Mouse (Mus musculus) ES-E14 (cell line): ENCODE results near the gene Amotl1. TPM values are rescaled to one million over a fixed set of nuclear protein-coding genes. Genes with fewer than 3 reads are reported as not detected.
A peak's percentile ranks its signal among the peaks of the same experiment; 100 is the strongest.

Experiments
- DNase-seq: peaks from one replicate; pipeline ENCODE4 v3.0.0-alpha.2; 2013; ENCODE audit warnings: low read depth, low spot score
- H3K27ac ChIP-seq: 2 replicates; pipeline ENCODE4 v1.5.1; 2012; ENCODE audit warnings: low read depth, mild to moderate bottlenecking, low read length, moderate library complexity, mixed read lengths; ENCODE audit not compliant: poor library complexity, insufficient read depth, severe bottlenecking
- H3K36me3 ChIP-seq: 2 replicates; pipeline ENCODE4 v1.6.1; 2012; ENCODE audit warnings: mild to moderate bottlenecking, low read length, moderate library complexity, mixed read lengths; ENCODE audit not compliant: control insufficient read depth, poor library complexity, insufficient read depth, severe bottlenecking
- H3K4me1 ChIP-seq, 2 experiments: fragments of 150-350 bp in 1 of 2; sonication (generic) in 1 of 2; 2 replicates each; pipeline ENCODE4 v1.6.1; 2012; ENCODE audit warnings: low read length in 2 of 2, mild to moderate bottlenecking in 1 of 2, mixed read lengths in 1 of 2; ENCODE audit not compliant: control insufficient read depth in 2 of 2, insufficient read depth in 2 of 2, poor library complexity in 1 of 2
- H3K4me3 ChIP-seq, 2 experiments: fragments of 150-350 bp in 1 of 2; sonication (generic) in 1 of 2; 2 replicates each; pipeline ENCODE4 v1.5.1; 2012; ENCODE audit warnings: low read length in 2 of 2, low read depth in 1 of 2, mild to moderate bottlenecking in 1 of 2, mixed read lengths in 1 of 2; ENCODE audit not compliant: insufficient read depth in 1 of 2, poor library complexity in 1 of 2, severe bottlenecking in 1 of 2
- H3K9ac ChIP-seq: 2 replicates; pipeline ENCODE4 v1.6.1; 2012; ENCODE audit warnings: low read depth, mild to moderate bottlenecking, low read length, mixed read lengths; ENCODE audit not compliant: poor library complexity, insufficient read depth, severe bottlenecking
- H3K9me3 ChIP-seq: fragments of 150-350 bp; sonication (generic); 2 replicates; pipeline ENCODE4 v1.6.1; 2012; ENCODE audit warnings: low read depth, mild to moderate bottlenecking, low read length; ENCODE audit not compliant: control insufficient read depth, insufficient read depth
- CHD2 ChIP-seq: IDR thresholded peaks from 2 replicates; pipeline ENCODE4 v1.6.1; 2014; ENCODE audit warnings: mild to moderate bottlenecking, low read depth, low read length, inconsistent platforms
- HCFC1 ChIP-seq: IDR thresholded peaks from 2 replicates; pipeline ENCODE4 v1.6.1; 2012; ENCODE audit warnings: low read length, inconsistent platforms, borderline replicate concordance; ENCODE audit not compliant: insufficient read depth
- MAFK ChIP-seq: IDR thresholded peaks from 2 replicates; pipeline ENCODE4 v1.6.1; 2014; ENCODE audit warnings: mild to moderate bottlenecking, low read depth, low read length, inconsistent platforms; ENCODE audit not compliant: insufficient read depth
- ZC3H11A ChIP-seq: IDR thresholded peaks from 2 replicates; pipeline ENCODE4 v1.6.1; 2012; ENCODE audit warnings: low read depth, mild to moderate bottlenecking, inconsistent platforms, low read length, borderline replicate concordance
- ZNF384 ChIP-seq: IDR thresholded peaks from 2 replicates; pipeline ENCODE4 v1.6.1; 2012; ENCODE audit warnings: low read depth, low read length, inconsistent platforms
- in situ Hi-C, 2 experiments: fragments of 600-800 bp; cut with MboI; formaldehyde crosslinking; loops; one replicate each; pipeline ENCODE4 v1.15.1; 2025; ENCODE audit warnings: low sequenced_read_pairs in 2 of 2, inconsistent platforms in 1 of 2; ENCODE audit not compliant: unreplicated experiment in 2 of 2
- total RNA-seq: library from RNA; depleted of rRNA; stranded (reverse); fragments of 300-350 nt; gene quantifications from 2 replicates; pipeline ENCODE4 v1.2.3, GENCODE M21; 2012

Gene Amotl1
- total RNA-seq, 1 experiment = 24.6 TPM

GRCm38 (mm10) chr9:14643328-14643727 lies 1.5 kb downstream of the Amotl1 start:
- Histone ChIP-seq H3K9me3 (no peaks in the 10 kb centered on the region), H3K4me3 (no peak overlapping the region), H3K27ac (no peak overlapping the region), H3K36me3 (no peaks in the 10 kb centered on the region), H3K9ac (no peak overlapping the region), H3K4me1 (peaks cover 10 to 22% of the 10 kb centered on the region in 2 experiments)
- TF ChIP-seq MAFK = no peak
- no peak for TF ChIP-seq ZC3H11A
- no peak for TF ChIP-seq ZNF384
- peak; percentile 21 for DNase-seq
- in situ Hi-C loops = no loop called here

- Histone ChIP-seq H3K9ac (no peak overlapping the region), H3K27ac (peak overlapping the region; percentile 35; the same call in 1 of the 2 replicates), H3K36me3 (no peaks in the 10 kb centered on the region), H3K4me3 (no peak overlapping the region), H3K9me3 (no peaks in the 10 kb centered on the region), H3K4me1 (peaks cover 10 to 22% of the 10 kb centered on the region in 2 experiments)
- in situ Hi-C loops = no loop called here
- peak; percentile 15 for DNase-seq
- TF ChIP-seq MAFK (no peak), ZNF384 (no peak), CHD2 (no peak), ZC3H11A (no peak), HCFC1 (no peak)
Observed at GRCm38 (mm10) chr9:14642251-14643021, 2.4 kb downstream of the Amotl1 start.

- peak; percentile 96 for TF ChIP-seq MAFK
- no peak for TF ChIP-seq ZC3H11A
- TF ChIP-seq HCFC1 = no peak
- no peak for TF ChIP-seq ZNF384
- TF ChIP-seq CHD2 = no peak
- Histone ChIP-seq H3K9me3 (no peaks in the 10 kb centered on the region), H3K9ac (no peak overlapping the region), H3K4me3 (no peak overlapping the region), H3K36me3 (no peaks in the 10 kb centered on the region), H3K27ac (peak overlapping the region; percentile 35; the same call in 1 of the 2 replicates), H3K4me1 (peaks cover 10 to 22% of the 10 kb centered on the region in 2 experiments)
- in situ Hi-C loops = no loop called here
- DNase-seq = peak; percentile 46
Observed at GRCm38 (mm10) chr9:14641310-14642067, 3.4 kb downstream of the Amotl1 start.

GRCm38 (mm10) chr9:14636244-14636643 lies 8.6 kb downstream of the Amotl1 start:
- TF ChIP-seq CHD2 (no peak), HCFC1 (no peak), ZC3H11A (no peak), ZNF384 (no peak), MAFK (no peak)
- H3K27ac ChIP-seq = no peak overlapping the region
- H3K9me3 ChIP-seq = no peaks in the 10 kb centered on the region
- no peaks in the 10 kb centered on the region for H3K36me3 ChIP-seq
- DNase-seq = no peak
- peaks cover 5 to 6% of the 10 kb centered on the region in 2 experiments; a peak in 3 of 4 replicates for H3K4me1 ChIP-seq
- in situ Hi-C loops = no loop called here
- no peak overlapping the region for H3K4me3 ChIP-seq
- no peak overlapping the region for H3K9ac ChIP-seq
